Mouse (Mus musculus) hindbrain, embryonic 12.5 days (tissue): ENCODE measurements around the gene Olfr967. TPM values are rescaled to one million over a fixed set of nuclear protein-coding genes. Genes with fewer than 3 reads are reported as not detected.
"Not testable (repeated sequence)": the region's sequence is repeated elsewhere in the genome, so short reads cannot be mapped to it uniquely, and the experiment has no call there.

Source experiments
- ATAC-seq: fragments of 200-750 bp; cut with Nextera tagmentation; 2 replicates; pipeline ENCODE4 v1.8.0; 2017; ENCODE audit warnings: moderate TSS enrichment; ENCODE audit not compliant: low FRiP score
- H3K27ac ChIP-seq: fragments of 300-500 bp; sonication (generic); 2 replicates; pipeline ENCODE4 v1.5.1; 2016; ENCODE audit warnings: mild to moderate bottlenecking
- H3K27me3 ChIP-seq: fragments of 300-500 bp; sonication (generic); 2 replicates; pipeline ENCODE4 v1.6.1; 2016; ENCODE audit warnings: mild to moderate bottlenecking
- H3K36me3 ChIP-seq: fragments of 300-500 bp; sonication (generic); 2 replicates; pipeline ENCODE4 v1.6.1; 2016; ENCODE audit warnings: mild to moderate bottlenecking
- H3K4me1 ChIP-seq: fragments of 300-500 bp; sonication (generic); 2 replicates; pipeline ENCODE4 v1.6.1; 2016
- H3K4me2 ChIP-seq: fragments of 300-500 bp; sonication (generic); replicated peaks from 2 replicates; pipeline ENCODE4 v1.6.1; 2016; ENCODE audit warnings: mild to moderate bottlenecking
- H3K4me3 ChIP-seq: fragments of 300-500 bp; sonication (generic); 2 replicates; pipeline ENCODE4 v1.5.1; 2016; ENCODE audit warnings: mild to moderate bottlenecking
- H3K9ac ChIP-seq: fragments of 300-500 bp; sonication (generic); 2 replicates; pipeline ENCODE4 v1.6.1; 2016; ENCODE audit warnings: mild to moderate bottlenecking, moderate library complexity
- H3K9me3 ChIP-seq: fragments of 300-500 bp; sonication (generic); replicated peaks from 2 replicates; pipeline ENCODE4 v1.6.1; 2016; ENCODE audit warnings: mild to moderate bottlenecking
- WGBS: fragments of 180-500 bp; shearing (Covaris S2); methylation state at CpG from one replicate; pipeline ENCODE4 v1.1.7; 2016; 5-methylcytosine and 5-hydroxymethylcytosine counted together
- polyA plus RNA-seq: library from polyadenylated mRNA; unstranded; fragments of >200 nt; fragmentation: Nextera tagmentation; extraction: Ambion mirVana; gene quantifications from 2 replicates; pipeline ENCODE4 v1.2.1, GENCODE M21; 2016

Gene Olfr967
- not detected in 2 replicates for polyA plus RNA-seq

DNA sequence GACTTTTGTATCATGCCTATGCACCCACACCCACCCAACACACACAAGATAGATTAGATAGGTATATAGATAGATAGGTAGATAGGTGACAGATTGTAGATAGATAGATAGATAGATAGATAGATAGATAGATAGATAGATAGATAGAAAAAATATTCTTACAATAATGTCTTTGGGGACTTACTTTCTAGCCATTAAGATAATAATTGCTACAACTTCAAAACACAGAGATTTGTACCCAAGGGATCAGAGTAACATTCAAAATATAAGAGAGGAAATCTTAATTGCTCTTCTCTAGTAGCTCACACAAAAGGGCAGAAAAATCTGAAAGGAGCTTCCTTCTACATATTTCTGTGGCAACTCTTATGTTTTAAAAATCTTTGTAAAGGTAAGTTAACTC lies at the start of gene Olfr967:
Gene Olfr967, plus strand, starts transcription at position 301 of the 400 bp plus-strand sequence.
- Histone ChIP-seq H3K27me3 (no peaks in the 10 kb centered on the region), H3K4me2 (no peak within 1 kb of the TSS), H3K27ac (no peak within 1 kb of the TSS), H3K9me3 (no peaks in the 10 kb centered on the region), H3K9ac (no peak within 1 kb of the TSS), H3K36me3 (no peaks in the 10 kb centered on the region), H3K4me3 (no peak within 1 kb of the TSS), H3K4me1 (no peaks in the 10 kb centered on the region)
- no peak for ATAC-seq

GRCm38 (mm10) chr9:39701123-39701522 lies 44.9 kb upstream of the Olfr967 start:
- 82% methylated on average over 8 of the region's 8 CpGs for WGBS
- H3K4me2 ChIP-seq, H3K4me3 ChIP-seq, H3K9ac ChIP-seq, ATAC-seq, H3K4me1 ChIP-seq, H3K27ac ChIP-seq, H3K36me3 ChIP-seq, H3K27me3 ChIP-seq, H3K9me3 ChIP-seq: not testable (repeated sequence)

- Histone ChIP-seq H3K27me3 (no peaks in the 10 kb centered on the region), H3K4me2 (no peak within 1 kb of the TSS), H3K27ac (no peak within 1 kb of the TSS), H3K4me3 (no peak within 1 kb of the TSS), H3K4me1 (no peaks in the 10 kb centered on the region), H3K9me3 (no peaks in the 10 kb centered on the region), H3K9ac (no peak within 1 kb of the TSS), H3K36me3 (no peaks in the 10 kb centered on the region)
- no peak for ATAC-seq
These were observed 39.0 kb upstream of the Olfr967 start, which contains the start of gene Olfr149 for GRCm38 (mm10) chr9:39707017-39707416. Olfr149 (minus strand) TSS chr9:39707117.

DNA sequence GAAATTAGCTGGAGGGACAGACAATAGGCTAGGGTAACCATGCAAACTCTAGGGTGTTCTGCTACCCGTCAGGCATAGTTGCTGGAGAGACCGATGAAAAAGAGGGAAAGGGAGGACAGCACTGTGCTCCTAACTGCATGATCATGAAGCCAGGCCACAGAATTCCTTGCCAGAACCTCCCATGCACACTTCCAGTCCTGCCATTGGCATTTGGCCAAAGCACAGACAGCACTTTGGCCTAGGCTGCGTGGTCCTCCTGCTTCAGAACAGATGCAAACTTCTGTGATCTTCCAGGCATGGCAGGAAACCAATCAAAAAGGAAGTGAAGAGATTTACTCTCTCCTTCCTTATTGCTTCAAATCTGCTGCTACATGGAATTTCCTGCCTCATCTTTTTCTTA lies 37.1 kb upstream of the Olfr967 start:
- no peak overlapping the region for H3K4me2 ChIP-seq
- no peak for ATAC-seq
- WGBS = 72% methylated on average over 3 of the region's 3 CpGs

GRCm38 (mm10) chr9:39711053-39711452 lies 35.0 kb upstream of the Olfr967 start, which contains the start of gene Olfr965:
Olfr965 (plus strand) TSS chr9:39711353.
- Histone ChIP-seq H3K9me3 (no peaks in the 10 kb centered on the region), H3K4me1 (no peaks in the 10 kb centered on the region), H3K27me3 (no peaks in the 10 kb centered on the region), H3K27ac (no peak within 1 kb of the TSS), H3K36me3 (no peaks in the 10 kb centered on the region), H3K4me2 (no peak within 1 kb of the TSS), H3K9ac (no peak within 1 kb of the TSS), H3K4me3 (no peak within 1 kb of the TSS)
- no peak for ATAC-seq

More for the DNA sequence above, 37.1 kb upstream of the Olfr967 start:
- H3K9me3 ChIP-seq = no peaks in the 10 kb centered on the region
- H3K27me3 ChIP-seq = no peaks in the 10 kb centered on the region
- no peaks in the 10 kb centered on the region for H3K4me1 ChIP-seq
- no peak overlapping the region for H3K9ac ChIP-seq
- H3K4me3 ChIP-seq = no peak overlapping the region
- no peaks in the 10 kb centered on the region for H3K36me3 ChIP-seq
- no peak overlapping the region for H3K27ac ChIP-seq

- Histone ChIP-seq H3K27ac (no peak within 1 kb of the TSS), H3K4me1 (no peaks in the 10 kb centered on the region), H3K9ac (no peak within 1 kb of the TSS), H3K4me3 (no peak within 1 kb of the TSS), H3K4me2 (no peak within 1 kb of the TSS), H3K36me3 (no peaks in the 10 kb centered on the region), H3K27me3 (no peaks in the 10 kb centered on the region), H3K9me3 (no peaks in the 10 kb centered on the region)
- ATAC-seq = no peak
These were observed 15.4 kb upstream of the Olfr967 start, which contains the start of gene Olfr150 for GRCm38 (mm10) chr9:39730678-39731077. Olfr150 (plus strand) TSS chr9:39730978.

DNA sequence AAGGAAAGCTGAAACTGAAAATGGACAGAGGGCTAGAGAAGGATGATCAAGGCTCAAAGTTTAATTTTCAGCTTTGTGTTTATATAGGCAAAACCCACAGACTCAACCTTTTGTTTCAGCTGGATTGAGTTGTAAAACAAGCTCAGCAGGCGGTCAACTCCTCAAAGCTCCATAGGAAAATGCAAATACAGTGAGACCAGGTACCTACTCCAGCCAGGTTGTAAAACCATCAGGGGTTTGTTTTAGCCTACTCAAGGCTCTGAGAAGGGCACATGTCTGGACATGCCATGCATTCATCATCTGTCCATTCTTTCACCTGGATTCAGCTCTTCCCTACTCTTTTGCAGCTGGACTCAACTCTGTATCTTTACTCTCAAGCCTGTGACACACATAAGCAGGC lies 5.3 kb upstream of the Olfr967 start:
- Histone ChIP-seq H3K9me3 (no peaks in the 10 kb centered on the region), H3K4me3 (no peak overlapping the region), H3K4me1 (no peaks in the 10 kb centered on the region), H3K9ac (no peak overlapping the region), H3K36me3 (no peaks in the 10 kb centered on the region), H3K4me2 (no peak overlapping the region), H3K27me3 (no peaks in the 10 kb centered on the region), H3K27ac (no peak overlapping the region)
- no peak for ATAC-seq
- 94% methylated on average over 1 of the region's 1 CpGs for WGBS

DNA sequence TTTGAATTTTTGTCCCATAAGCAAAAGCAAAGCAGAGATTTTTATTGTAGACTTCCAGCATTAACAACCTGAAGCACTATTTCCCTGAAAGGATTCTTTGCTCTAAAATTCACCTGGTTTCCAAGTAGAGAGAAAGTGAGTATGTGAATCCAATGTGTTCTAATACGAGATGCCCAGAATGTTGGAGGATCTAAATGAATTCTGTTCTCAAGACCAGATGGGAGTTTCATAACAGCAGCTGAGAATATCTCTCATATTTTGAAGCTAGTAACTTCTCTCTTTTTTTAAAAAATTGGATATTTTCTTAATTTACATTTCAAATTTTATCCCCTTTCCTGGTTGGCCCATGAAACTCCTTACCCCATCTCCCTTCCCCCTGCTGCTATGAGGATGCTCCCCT lies 379 bp downstream of the Olfr967 start:
- 81% methylated on average over 1 of the region's 1 CpGs for WGBS
- H3K27ac ChIP-seq = no peak overlapping the region
- no peaks in the 10 kb centered on the region for H3K9me3 ChIP-seq
- H3K4me2 ChIP-seq = no peak overlapping the region
- H3K27me3 ChIP-seq = no peaks in the 10 kb centered on the region
- H3K4me1 ChIP-seq = no peaks in the 10 kb centered on the region
- no peak overlapping the region for H3K4me3 ChIP-seq
- no peak overlapping the region for H3K9ac ChIP-seq
- H3K36me3 ChIP-seq = no peaks in the 10 kb centered on the region
- no peak for ATAC-seq

- ATAC-seq = no peak
- H3K27me3 ChIP-seq = no peaks in the 10 kb centered on the region
- no peaks in the 10 kb centered on the region for H3K36me3 ChIP-seq
- no peak within 1 kb of the TSS for H3K4me3 ChIP-seq
- no peak within 1 kb of the TSS for H3K27ac ChIP-seq
- 76% methylated on average over 1 of the region's 1 CpGs for WGBS
- H3K4me1 ChIP-seq = no peaks in the 10 kb centered on the region
- H3K4me2 ChIP-seq = no peak within 1 kb of the TSS
- H3K9ac ChIP-seq = no peak within 1 kb of the TSS
- no peaks in the 10 kb centered on the region for H3K9me3 ChIP-seq
These were observed 37.1 kb downstream of the Olfr967 start, which contains the start of gene Olfr968 for GRCm38 (mm10) chr9:39783153-39783552. Olfr968 (minus strand) TSS chr9:39783253.

GRCm38 (mm10) chr9:39790558-39790957 lies 44.5 kb downstream of the Olfr967 start, which contains the start of gene Olfr969:
Olfr969 (plus strand) TSS chr9:39790945.
- no peaks in the 10 kb centered on the region for H3K27me3 ChIP-seq
- no peak within 1 kb of the TSS for H3K4me3 ChIP-seq
- no peaks in the 10 kb centered on the region for H3K4me1 ChIP-seq
- 74% methylated on average over 2 of the region's 2 CpGs for WGBS
- no peak within 1 kb of the TSS for H3K9ac ChIP-seq
- ATAC-seq = no peak
- no peaks in the 10 kb centered on the region for H3K36me3 ChIP-seq
- no peak within 1 kb of the TSS for H3K27ac ChIP-seq
- H3K9me3 ChIP-seq = no peaks in the 10 kb centered on the region
- H3K4me2 ChIP-seq = no peak within 1 kb of the TSS

Other genes with a start within 250 kb of the Olfr967 start
- not detected in 2 replicates for gene Olfr957, start 230.4 kb upstream of the Olfr967 start, polyA plus RNA-seq
- not detected in 2 replicates for gene Olfr958, start 192.2 kb upstream of the Olfr967 start, polyA plus RNA-seq
- not detected in 2 replicates for gene Olfr959, start 170.7 kb upstream of the Olfr967 start, polyA plus RNA-seq
- 30.6 and 34.7 TPM in 2 replicates for gene AW551984, start 141.8 kb upstream of the Olfr967 start, polyA plus RNA-seq
- gene Olfr148, start 135.6 kb upstream of the Olfr967 start, polyA plus RNA-seq = not detected in 2 replicates
- not detected in 2 replicates for gene Olfr960, start 124.9 kb upstream of the Olfr967 start, polyA plus RNA-seq
- gene Olfr961, start 101.2 kb upstream of the Olfr967 start, polyA plus RNA-seq = not detected in 2 replicates
- not detected in 2 replicates for gene Olfr963, start 79.0 kb upstream of the Olfr967 start, polyA plus RNA-seq
- gene Olfr149, start 39.1 kb upstream of the Olfr967 start, polyA plus RNA-seq = not detected in 2 replicates
- not detected in 2 replicates for gene Olfr965, start 34.9 kb upstream of the Olfr967 start, polyA plus RNA-seq
- gene Olfr150, start 15.3 kb upstream of the Olfr967 start, polyA plus RNA-seq = not detected in 2 replicates
- gene Olfr968, start 37.0 kb downstream of the Olfr967 start, polyA plus RNA-seq = not detected in 2 replicates
- not detected in 2 replicates for gene Olfr969, start 44.7 kb downstream of the Olfr967 start, polyA plus RNA-seq
- not detected in 2 replicates for gene Olfr970, start 62.6 kb downstream of the Olfr967 start, polyA plus RNA-seq
- not detected in 2 replicates for gene Olfr971, start 90.6 kb downstream of the Olfr967 start, polyA plus RNA-seq
- gene Olfr972, start 120.2 kb downstream of the Olfr967 start, polyA plus RNA-seq = not detected in 2 replicates
- not detected in 2 replicates for gene Olfr229, start 161.1 kb downstream of the Olfr967 start, polyA plus RNA-seq
- not detected in 2 replicates for gene Olfr974, start 191.3 kb downstream of the Olfr967 start, polyA plus RNA-seq
- not detected in 2 replicates for gene Olfr975, start 205.8 kb downstream of the Olfr967 start, polyA plus RNA-seq
- gene Olfr976, start 214.9 kb downstream of the Olfr967 start, polyA plus RNA-seq = not detected in 2 replicates
- gene Olfr978, start 245.9 kb downstream of the Olfr967 start, polyA plus RNA-seq = not detected in 2 replicates